Mouse (Mus musculus) limb, embryonic 15.5 days (tissue): ENCODE measurements around the gene Shoc2. TPM values are rescaled to one million over a fixed set of nuclear protein-coding genes. Genes with fewer than 3 reads are reported as not detected.
"Not testable (repeated sequence)": the region's sequence is repeated elsewhere in the genome, so short reads cannot be mapped to it uniquely, and the experiment has no call there.

ENCODE experiments used
- ATAC-seq: fragments of 200-750 bp; cut with Nextera tagmentation; 2 replicates; pipeline ENCODE4 v1.8.0; 2017; ENCODE audit warnings: low read depth, moderate TSS enrichment; ENCODE audit not compliant: insufficient number of reproducible peaks, low FRiP score, low TSS enrichment
- H3K27ac ChIP-seq: fragments of 300-500 bp; sonication (generic); 2 replicates; pipeline ENCODE4 v1.5.1; 2015; ENCODE audit warnings: moderate library complexity, mild to moderate bottlenecking, inconsistent platforms
- H3K27me3 ChIP-seq: fragments of 300-500 bp; sonication (generic); 2 replicates; pipeline ENCODE4 v1.6.1; 2015; ENCODE audit warnings: inconsistent platforms
- H3K36me3 ChIP-seq: fragments of 300-500 bp; sonication (generic); 2 replicates; pipeline ENCODE4 v1.6.1; 2015; ENCODE audit warnings: inconsistent platforms
- H3K4me1 ChIP-seq: fragments of 300-500 bp; sonication (generic); 2 replicates; pipeline ENCODE4 v1.6.1; 2015; ENCODE audit warnings: inconsistent platforms
- H3K4me2 ChIP-seq: fragments of 300-500 bp; sonication (generic); 2 replicates; pipeline ENCODE4 v1.6.1; 2015; ENCODE audit warnings: mild to moderate bottlenecking, inconsistent platforms
- H3K4me3 ChIP-seq: fragments of 300-500 bp; sonication (generic); 2 replicates; pipeline ENCODE4 v1.5.1; 2015; ENCODE audit warnings: mild to moderate bottlenecking, inconsistent platforms
- H3K9ac ChIP-seq: fragments of 300-500 bp; sonication (generic); 2 replicates; pipeline ENCODE4 v1.6.1; 2015; ENCODE audit warnings: inconsistent platforms
- H3K9me3 ChIP-seq: fragments of 300-500 bp; sonication (generic); 2 replicates; pipeline ENCODE4 v1.6.1; 2016; ENCODE audit warnings: inconsistent platforms
- WGBS: fragments of 180-500 bp; shearing (Covaris S2); methylation state at CpG from one replicate; pipeline ENCODE4 v1.1.7; 2015; 5-methylcytosine and 5-hydroxymethylcytosine counted together
- polyA plus RNA-seq: library from polyadenylated mRNA; unstranded; fragments of >200 nt; fragmentation: Nextera tagmentation; extraction: Ambion mirVana; gene quantifications from 2 replicates; pipeline ENCODE4 v1.2.1, GENCODE M21; 2015

The Shoc2 gene
- polyA plus RNA-seq, 1 experiment from 2014 or later = 48.9 TPM

GRCm38 (mm10) chr19:53942342-53942741 is 1.8 kb upstream of the Shoc2 start:
- Histone ChIP-seq H3K27ac (no peak overlapping the region), H3K4me1 (peaks cover 10% of the 10 kb centered on the region), H3K27me3 (no peaks in the 10 kb centered on the region), H3K9me3 (no peaks in the 10 kb centered on the region), H3K36me3 (peaks cover 9% of the 10 kb centered on the region), H3K4me2 (no peak overlapping the region), H3K4me3 (no peak overlapping the region), H3K9ac (no peak overlapping the region)
- 84% methylated on average over 2 of the region's 2 CpGs for WGBS
- ATAC-seq = no peak

GRCm38 (mm10) chr19:53944786-53945169 is 672 bp downstream of the Shoc2 start:
- H3K4me3 ChIP-seq = peak overlapping the region; percentile 98
- no peaks in the 10 kb centered on the region for H3K9me3 ChIP-seq
- no peak for ATAC-seq

GRCm38 (mm10) chr19:53945171-53946042 is 1.3 kb downstream of the Shoc2 start:
- Histone ChIP-seq H3K4me1 (peaks cover 13% of the 10 kb centered on the region), H3K27ac (peak overlapping the region; percentile 97), H3K27me3 (no peaks in the 10 kb centered on the region), H3K4me3 (peak overlapping the region; percentile 98), H3K4me2 (peak overlapping the region; percentile 64), H3K36me3 (no peaks in the 10 kb centered on the region), H3K9ac (peak overlapping the region; percentile 95), H3K9me3 (no peaks in the 10 kb centered on the region)
- ATAC-seq = peak; percentile 2; the same call in 1 of the 2 replicates
- WGBS = under 1% methylated on average over 45 of the region's 69 CpGs

More at GRCm38 (mm10) chr19:53944786-53945169, 672 bp downstream of the Shoc2 start:
- Histone ChIP-seq H3K4me1 (peaks cover 13% of the 10 kb centered on the region), H3K36me3 (no peaks in the 10 kb centered on the region), H3K4me2 (peak overlapping the region; percentile 64), H3K27me3 (no peaks in the 10 kb centered on the region), H3K9ac (peak overlapping the region; percentile 95), H3K27ac (peak overlapping the region; percentile 97)
- under 1% methylated on average over 36 of the region's 47 CpGs for WGBS

- Histone ChIP-seq H3K27ac (no peak overlapping the region), H3K9ac (no peak overlapping the region), H3K9me3 (no peaks in the 10 kb centered on the region), H3K36me3 (0 out of 2 replicates have a peak, but pooled peaks cover 3% of the 10 kb centered on the region), H3K4me1 (peaks cover 4% of the 10 kb centered on the region), H3K27me3 (no peaks in the 10 kb centered on the region), H3K4me2 (no peak overlapping the region), H3K4me3 (no peak overlapping the region)
- WGBS = 93% methylated on average over 2 of the region's 2 CpGs
- ATAC-seq = no peak
These were observed 13.4 kb downstream of the Shoc2 start for GRCm38 (mm10) chr19:53957513-53957912.

- Histone ChIP-seq H3K27me3 (no peaks in the 10 kb centered on the region), H3K9ac (no peak overlapping the region)
These were observed 18.4 kb downstream of the Shoc2 start for GRCm38 (mm10) chr19:53962511-53962910.

GRCm38 (mm10) chr19:53964347-53964746 is 20.2 kb downstream of the Shoc2 start:
- ATAC-seq = not testable (repeated sequence)

More at GRCm38 (mm10) chr19:53962511-53962910, 18.4 kb downstream of the Shoc2 start:
- WGBS = 84% methylated on average over 4 of the region's 4 CpGs
- 0 out of 2 replicates have a peak, but pooled peaks cover 3% of the 10 kb centered on the region for H3K36me3 ChIP-seq
- H3K4me1 ChIP-seq = no peaks in the 10 kb centered on the region
- H3K4me3 ChIP-seq = no peak overlapping the region
- H3K9me3 ChIP-seq = no peaks in the 10 kb centered on the region
- no peak for ATAC-seq
- H3K4me2 ChIP-seq = no peak overlapping the region
- H3K27ac ChIP-seq = no peak overlapping the region

GRCm38 (mm10) chr19:53964910-53965633 is 21.0 kb downstream of the Shoc2 start:
- H3K27me3 ChIP-seq = no peaks in the 10 kb centered on the region
- no peaks in the 10 kb centered on the region for H3K4me1 ChIP-seq
- no peak overlapping the region for H3K4me2 ChIP-seq
- WGBS = 88% methylated on average over 10 of the region's 10 CpGs
- 0 out of 2 replicates have a peak, but pooled peaks cover 3% of the 10 kb centered on the region for H3K36me3 ChIP-seq
- H3K27ac ChIP-seq = no peak overlapping the region
- no peak overlapping the region for H3K4me3 ChIP-seq
- H3K9me3 ChIP-seq = no peaks in the 10 kb centered on the region
- ATAC-seq = no peak
- no peak overlapping the region for H3K9ac ChIP-seq

More at GRCm38 (mm10) chr19:53964347-53964746, 20.2 kb downstream of the Shoc2 start:
- not testable (repeated sequence) for H3K4me2 ChIP-seq, H3K27ac ChIP-seq, H3K4me3 ChIP-seq, H3K27me3 ChIP-seq, H3K9ac ChIP-seq, H3K4me1 ChIP-seq, H3K36me3 ChIP-seq, H3K9me3 ChIP-seq
- 95% methylated on average over 3 of the region's 3 CpGs for WGBS

GRCm38 (mm10) chr19:53969226-53969625 is 25.1 kb downstream of the Shoc2 start:
- no peak for ATAC-seq

GRCm38 (mm10) chr19:53971938-53972337 is 27.8 kb downstream of the Shoc2 start:
- Histone ChIP-seq H3K4me2 (no peak overlapping the region), H3K4me3 (no peak overlapping the region), H3K27me3 (no peaks in the 10 kb centered on the region), H3K9ac (no peak overlapping the region), H3K4me1 (0 out of 2 replicates have a peak, but pooled peaks cover 4% of the 10 kb centered on the region), H3K27ac (no peak overlapping the region), H3K36me3 (peaks cover 3% of the 10 kb centered on the region; the same call in 1 of the 2 replicates), H3K9me3 (no peaks in the 10 kb centered on the region)
- 56% methylated on average over 7 of the region's 7 CpGs for WGBS
- no peak for ATAC-seq

More at GRCm38 (mm10) chr19:53969226-53969625, 25.1 kb downstream of the Shoc2 start:
- Histone ChIP-seq H3K4me3 (no peak overlapping the region), H3K36me3 (no peaks in the 10 kb centered on the region), H3K4me2 (no peak overlapping the region), H3K27ac (no peak overlapping the region), H3K27me3 (no peaks in the 10 kb centered on the region), H3K9ac (no peak overlapping the region), H3K4me1 (0 out of 2 replicates have a peak, but pooled peaks cover 4% of the 10 kb centered on the region), H3K9me3 (no peaks in the 10 kb centered on the region)
- WGBS = 83% methylated on average over 3 of the region's 3 CpGs

GRCm38 (mm10) chr19:53973656-53974055 is 29.6 kb downstream of the Shoc2 start:
- Histone ChIP-seq H3K4me2 (no peak overlapping the region), H3K4me3 (no peak overlapping the region), H3K9ac (no peak overlapping the region), H3K27ac (no peak overlapping the region), H3K4me1 (0 out of 2 replicates have a peak, but pooled peaks cover 4% of the 10 kb centered on the region), H3K36me3 (peaks cover 3% of the 10 kb centered on the region; the same call in 1 of the 2 replicates), H3K27me3 (no peaks in the 10 kb centered on the region), H3K9me3 (no peaks in the 10 kb centered on the region)
- WGBS = 85% methylated on average over 1 of the region's 1 CpGs
- no peak for ATAC-seq

- ATAC-seq = no peak
- H3K4me1 ChIP-seq = peaks cover 6% of the 10 kb centered on the region
- H3K27me3 ChIP-seq = no peaks in the 10 kb centered on the region
- H3K9ac ChIP-seq = no peak overlapping the region
- H3K4me3 ChIP-seq = no peak overlapping the region
- no peaks in the 10 kb centered on the region for H3K36me3 ChIP-seq
- peak overlapping the region; percentile 27; the same call in 1 of the 2 replicates for H3K27ac ChIP-seq
- H3K4me2 ChIP-seq = no peak overlapping the region
- no peaks in the 10 kb centered on the region for H3K9me3 ChIP-seq
- 42% methylated on average over 3 of the region's 3 CpGs for WGBS
These were observed 37.9 kb downstream of the Shoc2 start for GRCm38 (mm10) chr19:53982041-53982440.
